Mouse (Mus musculus) hindlimb bud, embryonic 11.5 days (tissue): ENCODE data around the gene Bst1.

ENCODE experiments used
- DNase-seq: peaks from one replicate; pipeline ENCODE4 v3.0.0-alpha.2; 2012; ENCODE audit warnings: low read depth, low spot score; ENCODE audit errors: extremely low spot score

Gene Bst1

DNA sequence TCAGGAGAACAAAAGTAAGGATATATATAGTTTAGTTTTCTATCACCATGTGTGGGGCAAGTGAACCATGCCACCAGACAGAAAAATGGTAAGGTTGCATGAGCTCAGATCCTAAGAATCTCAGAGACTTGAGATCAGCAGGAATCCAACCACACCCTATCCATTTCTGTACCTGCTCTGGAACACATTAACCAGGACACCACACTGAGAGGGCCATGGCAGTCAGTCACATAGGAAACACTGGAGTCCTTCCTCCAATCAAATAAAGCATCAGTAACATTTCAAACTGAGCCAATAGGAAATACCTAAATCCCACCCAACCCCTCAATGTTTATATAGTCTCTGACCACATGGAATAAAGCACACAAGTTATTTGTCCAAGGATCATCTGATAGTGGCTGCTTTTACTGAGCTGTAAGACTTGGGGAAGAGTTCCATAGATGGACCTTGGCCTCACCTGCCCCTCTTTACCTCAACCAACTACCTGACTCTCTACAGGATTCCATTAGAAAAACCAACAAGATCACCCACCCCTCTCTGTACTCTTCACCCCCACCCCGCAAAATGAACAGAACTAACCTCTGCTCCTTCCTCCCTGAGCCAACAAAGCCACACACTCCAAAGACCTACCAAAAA, 8.1 kb upstream of the Bst1 start:
- DNase-seq: no peak

DNA sequence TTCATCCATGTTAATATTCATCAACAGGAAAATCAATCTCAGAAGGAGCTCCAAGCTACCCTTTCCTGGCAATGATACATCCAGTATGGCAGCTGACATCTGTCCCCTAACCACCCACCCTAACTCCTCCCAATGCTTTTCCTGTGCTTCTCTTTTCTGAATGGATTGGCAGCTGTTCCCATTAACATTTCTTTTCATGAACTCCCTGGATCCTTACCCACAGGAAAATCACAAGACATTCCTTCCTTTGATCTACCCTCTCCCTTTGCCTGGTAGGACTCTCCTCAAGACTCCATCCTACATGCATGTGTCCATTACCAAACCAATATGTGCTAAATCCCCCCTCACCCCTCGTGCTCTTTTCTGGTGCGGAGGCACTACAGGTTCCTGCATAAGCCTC, 4.1 kb upstream of the Bst1 start:
- DNase-seq: no peak

DNA sequence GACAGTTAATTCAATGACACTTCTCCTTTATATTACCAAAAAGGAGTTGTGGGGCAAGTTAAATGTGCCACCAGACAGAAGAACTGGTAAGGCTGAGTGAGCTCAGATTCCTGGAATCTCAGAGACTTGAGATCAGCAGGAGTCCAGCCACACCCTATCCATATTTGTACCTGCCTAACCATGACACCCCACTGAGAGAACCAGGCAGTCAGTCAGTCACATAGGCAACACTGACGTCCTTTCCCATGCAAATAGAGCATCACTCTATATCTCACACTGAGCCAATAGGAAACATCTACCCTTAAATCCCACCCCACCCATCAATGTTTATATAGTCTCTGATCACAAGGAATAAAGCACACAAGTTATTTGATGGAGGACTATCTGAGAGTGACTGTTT, 2.9 kb upstream of the Bst1 start:
- no peak for DNase-seq

DNA sequence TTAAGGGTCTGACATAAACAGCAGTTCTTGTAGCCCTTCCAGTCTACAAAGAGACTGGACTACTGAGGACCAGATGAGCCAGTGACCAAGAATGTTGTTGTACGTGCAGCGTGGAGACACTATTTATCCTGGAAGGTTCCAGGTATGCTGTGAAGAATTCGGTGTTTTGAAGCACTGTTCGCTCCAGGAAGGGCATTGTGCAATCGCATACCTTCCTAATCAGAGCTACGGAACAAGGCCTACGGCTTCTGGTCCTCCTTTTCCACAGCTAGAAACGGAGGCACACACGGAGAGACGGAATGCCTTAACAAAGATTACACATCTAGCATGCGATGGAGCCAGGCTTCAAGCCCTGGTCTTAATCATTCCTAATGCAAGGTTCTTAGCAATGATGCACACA, 2.1 kb downstream of the Bst1 start:
- DNase-seq: no peak

DNA sequence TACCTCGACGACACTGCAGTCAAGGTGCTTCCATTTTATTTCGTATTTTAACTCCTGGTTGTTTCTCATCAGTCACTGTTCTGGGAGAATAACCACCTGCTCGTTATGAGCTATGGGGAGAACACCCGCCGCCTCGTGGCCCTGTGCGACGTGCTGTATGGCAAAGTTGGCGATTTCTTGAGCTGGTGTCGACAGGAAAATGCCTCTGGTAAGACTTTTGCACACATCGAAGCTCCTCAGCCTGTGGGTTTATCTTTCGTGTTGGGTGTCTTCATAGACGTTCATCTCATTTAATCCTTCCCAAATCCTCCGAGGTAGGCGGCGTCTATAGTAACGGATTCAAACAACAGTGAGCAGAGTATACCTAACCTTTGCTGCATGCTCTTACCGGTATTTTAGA, 2.9 kb downstream of the Bst1 start, which contains the start of gene Fbxl5:
Gene Fbxl5, minus strand, starts transcription at position 101 of the 400 bp plus-strand sequence.
- DNase-seq: no peak

DNA sequence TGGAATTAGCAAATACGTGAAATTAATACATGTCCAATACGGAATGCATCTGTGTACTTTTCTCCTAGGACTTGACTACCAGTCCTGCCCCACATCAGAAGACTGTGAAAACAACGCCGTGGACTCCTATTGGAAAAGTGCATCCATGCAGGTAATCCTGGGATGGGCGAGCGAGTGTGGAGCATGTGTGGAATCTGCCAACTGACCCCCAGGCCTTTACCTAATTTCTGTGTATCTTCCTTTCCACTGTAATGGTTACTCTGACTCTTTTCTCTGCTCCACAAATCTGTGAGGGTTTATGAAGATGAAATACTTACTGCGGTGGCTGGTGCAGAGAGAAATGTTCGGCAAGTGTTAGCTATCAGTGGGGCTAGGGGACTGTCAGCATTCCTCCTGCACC, 3.5 kb downstream of the Bst1 start:
- DNase-seq: no peak

DNA sequence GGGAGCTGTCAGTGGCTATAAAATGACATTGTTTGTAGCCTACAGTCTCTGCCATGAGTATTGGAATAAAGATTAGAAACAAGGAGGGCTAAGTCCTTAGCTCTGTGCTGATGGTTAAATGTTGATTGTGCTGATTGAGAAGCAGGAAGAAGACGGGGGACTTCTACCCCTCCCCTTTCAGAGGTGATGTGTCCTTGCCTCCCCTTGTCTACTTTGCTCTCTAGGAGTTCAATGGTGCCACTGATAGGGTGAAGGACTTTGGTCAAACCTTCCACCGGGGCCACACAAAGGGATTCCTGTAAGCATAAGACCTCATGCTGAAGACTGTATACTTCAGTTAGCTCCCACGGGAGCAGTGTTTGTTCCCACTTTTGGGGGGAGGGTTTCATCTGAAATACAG, 4.1 kb downstream of the Bst1 start:
- no peak for DNase-seq

DNA sequence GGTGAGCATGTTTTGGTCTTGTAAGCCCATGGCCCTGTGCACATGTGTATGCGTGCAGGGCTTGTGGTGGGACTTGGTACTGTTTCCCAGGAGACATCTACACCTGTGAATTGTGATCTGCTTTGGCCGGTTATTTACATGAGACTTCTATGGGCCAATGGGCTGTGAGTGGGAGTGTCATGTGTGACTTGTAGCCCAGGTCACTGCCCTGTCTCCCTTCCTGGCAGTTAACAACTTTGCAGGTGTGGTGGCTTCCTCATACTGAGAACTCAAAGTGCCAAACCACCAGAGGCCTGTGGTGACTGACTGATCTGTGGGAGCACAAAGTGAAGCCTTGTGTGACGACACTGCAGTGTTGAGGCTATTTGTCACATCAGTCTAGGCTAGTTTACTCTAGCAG, 5.9 kb downstream of the Bst1 start:
- DNase-seq: no peak

DNA sequence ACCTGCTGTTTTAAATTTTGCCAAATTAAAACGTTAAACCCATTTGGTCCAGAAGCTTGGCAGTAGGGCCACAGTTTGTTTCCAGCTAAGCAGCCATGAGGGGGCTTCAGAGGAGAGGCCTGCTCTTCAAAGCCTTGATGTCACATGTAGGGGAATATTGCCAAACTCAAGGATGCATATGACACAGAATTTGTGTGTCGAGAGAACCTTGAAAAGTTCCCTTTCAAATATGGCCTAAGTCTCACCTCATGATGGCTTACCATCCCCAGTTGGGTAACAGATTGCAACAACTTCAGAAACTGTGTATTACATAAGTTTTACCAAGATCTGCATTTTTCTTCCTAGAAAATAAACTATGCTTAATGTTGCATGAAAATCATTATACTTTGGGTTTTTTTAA, 8.2 kb downstream of the Bst1 start:
- no peak for DNase-seq

DNA sequence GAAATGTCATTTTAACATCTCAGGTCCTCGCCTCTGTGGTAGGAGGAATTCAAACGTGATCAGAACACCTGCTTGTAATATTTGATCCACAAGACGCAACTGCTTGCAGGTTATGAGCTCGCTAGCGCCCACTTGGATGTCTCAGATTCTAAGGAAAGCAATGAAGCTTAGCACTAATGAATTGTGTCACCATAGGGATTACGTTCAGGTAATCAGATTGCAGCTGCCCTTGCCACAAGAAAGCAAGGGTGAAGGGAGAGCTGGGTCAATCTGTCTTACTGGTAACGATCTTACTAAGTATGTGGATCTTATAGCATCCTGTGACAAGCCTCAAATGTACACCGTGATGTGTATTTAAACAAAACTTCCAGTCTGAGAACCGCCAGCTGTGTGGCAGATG, 8.7 kb downstream of the Bst1 start:
- DNase-seq: no peak

DNA sequence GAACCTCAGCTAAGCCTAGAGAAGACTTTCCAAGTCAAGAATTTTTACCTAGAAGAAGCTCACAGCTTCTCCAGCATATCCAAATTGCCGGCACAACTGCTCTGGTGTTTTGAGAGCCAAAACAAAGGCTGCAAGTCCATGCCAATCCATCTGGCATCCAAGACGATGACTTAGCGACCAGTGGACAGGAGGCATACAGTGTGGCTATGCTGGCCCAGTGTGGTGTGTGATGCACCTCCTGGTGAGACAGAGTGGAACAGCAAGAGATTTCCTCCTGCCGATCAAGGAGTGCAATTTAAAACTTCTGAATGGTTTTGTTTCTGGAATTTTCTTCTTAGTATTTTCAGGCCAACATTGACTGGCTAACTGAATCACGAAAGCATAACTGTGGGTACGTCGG, 17.9 kb downstream of the Bst1 start:
- no peak for DNase-seq

DNA sequence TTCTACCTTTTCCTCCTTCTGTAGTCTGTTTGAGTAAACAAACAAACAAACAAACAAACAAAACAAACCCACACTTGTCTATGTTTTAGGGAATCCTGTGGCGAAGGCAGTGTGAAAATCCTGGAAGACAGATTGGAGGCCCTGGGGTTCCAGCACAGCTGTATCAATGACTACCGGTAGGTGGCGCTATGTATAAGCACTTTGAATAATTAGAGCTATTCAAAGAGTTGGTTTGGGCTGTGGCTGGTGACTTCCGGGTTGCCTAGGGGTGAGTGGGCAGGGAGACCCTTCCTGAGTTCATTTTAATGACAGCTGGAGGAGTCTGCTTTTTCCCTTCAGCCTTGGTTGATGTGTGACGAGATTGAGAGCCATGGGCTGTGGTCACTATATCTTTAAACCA, 18.7 kb downstream of the Bst1 start:
- peak; percentile 50 for DNase-seq

DNA sequence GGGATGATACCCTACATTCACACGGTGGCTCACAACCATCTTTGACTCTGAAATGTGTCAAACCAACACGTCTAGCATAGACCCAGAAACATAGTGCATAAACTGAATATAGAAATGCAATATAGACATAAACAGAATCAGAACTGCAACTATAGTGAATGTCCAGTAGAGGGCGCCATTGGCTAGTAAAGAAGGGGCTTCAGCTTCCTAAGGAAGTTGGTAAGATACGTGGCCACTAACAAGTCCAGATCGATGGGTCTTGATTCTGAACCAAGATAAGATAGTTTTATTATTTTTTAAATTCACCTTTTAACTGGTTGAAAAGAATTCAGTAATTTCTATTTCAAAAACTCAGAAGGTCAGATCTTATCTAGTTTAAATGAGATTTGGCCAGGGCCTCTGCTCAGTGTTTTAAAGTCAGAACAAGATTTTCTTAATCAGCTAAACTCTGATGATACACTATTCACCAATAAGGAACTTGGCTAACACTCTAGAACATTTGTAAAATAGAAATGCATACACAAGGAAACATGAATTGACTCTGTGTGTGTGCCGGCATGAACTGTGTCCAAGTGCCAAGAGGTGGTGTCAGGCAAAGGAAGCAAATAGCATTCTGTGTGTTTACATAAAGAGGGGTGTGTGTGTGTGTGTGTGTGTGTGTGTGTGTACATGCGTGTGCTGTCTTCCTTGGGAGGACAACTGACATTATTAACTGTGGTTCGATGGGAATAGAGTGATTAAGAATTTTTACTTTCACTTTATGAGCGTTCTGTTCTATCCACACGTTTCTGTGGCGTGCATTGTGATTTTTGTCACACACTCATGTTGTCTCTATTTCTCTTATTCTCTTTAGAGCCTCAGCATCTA, 22.7 kb downstream of the Bst1 start:
- DNase-seq: peak; percentile 31

DNA sequence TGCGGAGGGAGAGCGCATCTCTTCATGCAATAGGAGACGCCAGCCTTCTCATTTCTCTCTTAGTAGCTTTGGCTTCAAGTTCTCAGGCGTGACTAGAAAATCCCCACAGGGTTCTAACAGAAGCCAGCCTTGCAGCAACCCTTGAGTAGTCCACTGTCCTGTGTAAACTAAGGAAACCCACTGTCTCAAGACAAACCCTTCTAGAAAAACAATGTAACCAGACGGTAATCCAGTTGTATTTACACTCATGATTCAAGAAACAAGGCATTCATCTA, 23.3 kb downstream of the Bst1 start:
- DNase-seq: no peak

DNA sequence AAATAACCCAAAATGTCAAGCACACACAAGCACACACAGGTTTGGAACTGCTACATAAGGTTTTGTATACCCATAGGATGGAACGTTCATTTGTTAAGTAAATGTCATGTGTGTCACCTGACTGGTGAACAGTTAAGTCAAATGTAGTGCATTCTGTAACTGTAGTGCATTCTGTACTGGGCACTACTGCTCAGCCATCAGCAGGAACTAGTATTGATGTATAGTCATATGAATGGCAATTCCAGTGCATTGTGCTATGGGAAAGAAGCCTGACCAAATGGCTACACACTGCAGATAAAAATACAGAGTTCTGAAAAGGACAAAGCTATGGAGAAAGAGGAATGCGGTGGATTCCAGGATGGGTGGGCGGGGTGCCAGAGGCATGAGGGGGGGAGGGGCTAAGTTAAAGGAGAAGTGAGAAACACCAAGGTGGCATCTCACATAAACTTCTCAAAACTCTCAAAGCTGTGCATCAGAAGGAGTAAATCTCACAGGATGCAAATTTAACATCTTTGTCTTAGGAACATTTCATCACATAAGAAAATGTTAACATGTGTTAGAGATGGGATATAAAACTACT, 24.0 kb downstream of the Bst1 start:
- DNase-seq: no peak

DNA sequence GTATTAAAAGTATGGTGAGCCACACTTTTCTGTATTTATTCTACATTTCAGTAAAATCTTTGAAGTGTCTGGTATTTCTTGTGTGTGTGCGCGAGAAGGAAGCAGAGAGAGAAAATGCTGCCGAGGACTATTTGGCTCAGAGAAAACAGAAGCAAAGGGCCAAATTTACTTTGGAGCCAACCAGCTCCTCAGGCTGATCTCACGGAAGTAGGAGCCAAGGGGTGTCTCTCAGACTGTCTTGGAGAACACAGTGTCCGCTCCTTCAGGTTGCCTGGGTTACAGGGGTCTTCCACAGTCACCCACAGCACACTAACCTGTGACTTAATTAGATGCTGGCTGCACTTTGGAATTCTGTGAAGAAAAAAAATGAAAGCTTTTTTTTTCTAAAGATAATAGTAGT, 26.4 kb downstream of the Bst1 start:
- no peak for DNase-seq

DNA sequence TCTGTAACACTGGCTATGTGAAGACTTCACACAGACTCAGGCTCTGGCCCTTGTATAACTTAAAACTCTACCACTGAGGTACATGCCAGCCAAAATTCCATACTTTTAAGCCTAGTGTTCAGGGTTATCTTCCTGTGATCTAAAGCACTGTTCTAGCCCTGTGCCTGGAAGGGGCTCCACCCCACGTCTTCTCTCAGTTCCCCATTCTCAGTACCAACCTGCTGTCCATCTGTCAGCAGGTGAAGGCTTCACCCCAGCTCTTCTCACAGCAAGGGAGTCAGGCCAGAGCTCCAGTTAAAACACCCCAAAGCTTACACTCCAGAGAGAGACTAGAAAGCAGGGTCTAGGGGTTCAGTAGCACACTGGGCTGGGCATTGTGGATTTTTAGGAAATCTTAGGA, 27.0 kb downstream of the Bst1 start:
- no peak for DNase-seq

DNA sequence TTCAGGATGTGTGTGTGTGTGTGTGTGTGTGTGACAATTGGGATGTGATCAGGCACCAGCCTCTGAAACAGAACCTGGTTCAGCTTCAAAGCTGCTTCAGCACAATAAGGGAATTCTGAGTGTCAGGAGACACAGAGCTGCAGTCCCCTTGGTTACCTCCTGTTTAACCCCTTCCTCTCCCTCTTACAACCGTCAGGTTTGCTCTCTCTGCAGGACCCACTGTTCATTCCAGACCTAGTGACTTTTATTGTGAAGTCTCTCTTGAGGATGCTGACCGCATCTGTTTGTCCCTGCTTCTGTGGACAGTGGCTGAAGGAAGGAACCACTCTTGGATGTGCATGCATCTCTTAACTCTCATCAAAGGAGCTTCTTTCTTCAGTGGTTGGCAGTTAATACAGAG, 27.5 kb downstream of the Bst1 start:
- no peak for DNase-seq

DNA sequence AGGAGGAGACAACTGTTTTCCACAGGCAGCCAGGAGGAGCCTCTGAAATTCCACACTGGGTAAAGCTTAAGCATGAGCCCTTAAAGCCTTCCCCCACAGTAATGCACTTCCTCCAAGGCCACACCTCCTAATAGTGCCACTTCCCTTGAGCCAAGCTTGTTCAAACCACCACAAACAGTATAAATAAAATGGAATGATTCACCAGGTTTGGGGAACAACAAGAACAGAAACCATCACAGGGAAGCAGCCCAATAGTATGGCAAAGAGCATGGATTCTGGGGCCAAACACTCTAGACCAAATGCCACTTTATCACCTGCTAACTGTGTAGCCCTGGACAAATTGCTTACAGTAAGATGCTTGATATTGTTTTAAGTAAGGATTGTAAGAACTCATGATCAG, 28.9 kb downstream of the Bst1 start:
- no peak for DNase-seq

DNA sequence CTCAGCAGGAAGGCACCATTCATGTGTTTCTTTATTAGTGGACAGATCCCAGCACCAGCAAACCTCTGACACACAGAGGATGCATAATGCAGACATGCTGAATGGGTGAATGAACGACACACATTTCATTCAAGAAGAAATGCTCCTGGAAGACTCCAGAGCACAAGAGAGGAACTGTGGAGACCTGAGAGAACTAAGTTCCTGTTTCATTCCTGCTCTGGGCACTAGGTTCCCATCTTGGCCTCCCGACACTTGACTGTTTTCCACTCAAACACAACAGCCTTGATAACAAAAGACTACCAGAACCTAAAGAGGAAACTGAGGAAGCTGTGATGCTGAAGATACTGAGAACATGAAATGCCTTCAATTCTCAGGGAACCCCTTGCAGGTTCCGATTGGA, 29.6 kb downstream of the Bst1 start:
- DNase-seq: no peak

DNA sequence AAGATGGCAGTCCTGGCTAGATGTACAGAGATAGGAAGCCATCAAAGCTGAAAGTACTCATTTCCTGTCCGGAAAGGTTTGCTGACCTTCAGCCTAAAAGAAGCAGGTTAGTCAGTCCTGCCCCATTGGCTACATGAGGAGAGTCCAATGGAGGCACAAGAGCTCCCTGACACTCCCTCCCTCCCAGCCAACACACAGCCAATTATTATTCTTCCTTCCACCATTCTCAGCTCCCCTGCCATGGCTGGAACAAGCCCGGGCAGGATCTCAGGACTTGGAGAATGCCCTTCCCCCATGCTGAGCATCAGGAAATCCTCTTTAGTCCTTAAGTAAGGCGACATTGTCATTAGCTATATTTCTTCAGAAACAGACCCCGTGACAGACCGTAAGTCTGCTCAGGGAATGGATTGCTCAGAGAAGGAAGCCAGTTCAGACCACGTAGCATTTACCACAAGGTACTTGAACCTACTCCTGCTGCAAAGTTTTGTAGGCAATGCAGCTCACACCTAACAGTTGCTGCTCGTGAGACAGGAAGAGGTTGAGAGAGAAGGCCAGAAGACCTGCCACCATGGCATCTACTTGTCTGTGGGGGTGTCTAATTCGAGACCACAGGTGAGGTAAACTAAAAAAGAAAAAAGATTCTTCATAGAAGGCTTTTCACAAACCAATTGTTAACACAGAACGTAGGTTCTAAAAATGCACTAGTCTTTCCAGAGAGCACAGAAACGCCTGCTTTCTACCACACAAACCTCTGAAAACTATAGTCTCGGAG, 34.6 kb downstream of the Bst1 start:
- no peak for DNase-seq
